Mouse (Mus musculus) forebrain, embryonic 16.5 days (tissue): Measurements from ENCODE around the gene Gpr1. TPM values are rescaled to one million over a fixed set of nuclear protein-coding genes. Genes with fewer than 3 reads are reported as not detected.

ENCODE experiments used
- microRNA-seq: library from miRNA; unstranded; fragments of <30 nt; microRNA quantifications from one replicate; pipeline ENCODE4, GENCODE M21; 2017
- polyA plus RNA-seq: library from polyadenylated mRNA; unstranded; fragments of >200 nt; fragmentation: Nextera tagmentation; extraction: Ambion mirVana; gene quantifications from 2 replicates; pipeline ENCODE4 v1.2.1, GENCODE M21; 2015

Gene Gpr1
- polyA plus RNA-seq, 1 experiment from 2014 or later = 0.56 TPM

Small RNA genes lying within 50 kb of the gene (microRNA-seq; reads per million reads assigned to microRNA genes)
- gene Gm24557 (not detected), gene Gm27512 (not detected)

Other genes starting within 250 kb of the Gpr1 start
- 9.0 and 10.5 TPM in 2 replicates for gene Ino80d, start 99.9 kb downstream of the Gpr1 start, polyA plus RNA-seq
- gene Eef1b2, start 37.7 kb downstream of the Gpr1 start, polyA plus RNA-seq = 423 and 472 TPM in 2 replicates
- 125 and 128 TPM in 2 replicates for gene Ndufs1, start 37.7 kb downstream of the Gpr1 start, polyA plus RNA-seq
- gene Zdbf2, start 58.7 kb upstream of the Gpr1 start, polyA plus RNA-seq = 24.4 and 29.0 TPM in 2 replicates
- 8.0 and 12.1 TPM in 2 replicates for gene Adam23, start 231.3 kb upstream of the Gpr1 start, polyA plus RNA-seq